Mouse (Mus musculus): ENCODE data around the gene Pheta2. TPM values are rescaled to one million over a fixed set of nuclear protein-coding genes. Genes with fewer than 3 reads are reported as not detected.

Pheta2 gene
- polyA plus RNA-seq, 1 experiment from 2014 or later, result 0.27 TPM

DNA sequence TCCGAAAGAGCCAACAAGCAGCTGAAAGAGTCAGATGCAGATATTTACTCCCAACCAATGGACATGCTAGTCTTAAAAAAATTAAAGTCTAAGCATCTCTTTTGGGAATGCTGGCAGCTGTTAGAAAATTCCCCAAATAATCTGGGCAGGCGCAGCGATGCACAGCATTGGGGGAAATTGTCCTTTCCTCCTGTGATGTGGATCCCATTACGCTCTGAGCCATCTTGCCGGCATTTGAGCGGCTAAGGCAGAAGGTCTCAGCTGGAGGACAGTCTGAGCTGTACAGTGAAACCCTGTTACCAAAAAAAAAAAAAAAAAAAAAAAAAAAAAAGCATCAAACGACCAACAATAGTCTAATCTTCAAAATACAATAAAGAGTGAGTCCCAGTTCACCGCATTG is 16.5 kb upstream of the Pheta2 start:
- DNase-seq (ENCODE audit: low read depth, low spot score) (no peak), ATAC-seq (no peak)
- ChIA-PET POLR2A (interaction anchor here (0.6 kb wide), 1 partner anchor 796 kb away, joined by 6 read pairs; no protein-coding TSS in a partner anchor), CTCF (interaction anchor here (1.6 kb wide), 1 partner anchor 15 kb away, joined by 3 read pairs; no protein-coding TSS in a partner anchor)
- no peak for TF ChIP-seq CTCF (IDR thresholded peaks at IDR 0.05)
- H3K27me3 ChIP-seq, result no peaks in the 10 kb centered on the region
- in situ Hi-C loops (cut with MboI; ENCODE audit: low pct_unique_long_range_greater_than_20kb), result no loop called here

DNA sequence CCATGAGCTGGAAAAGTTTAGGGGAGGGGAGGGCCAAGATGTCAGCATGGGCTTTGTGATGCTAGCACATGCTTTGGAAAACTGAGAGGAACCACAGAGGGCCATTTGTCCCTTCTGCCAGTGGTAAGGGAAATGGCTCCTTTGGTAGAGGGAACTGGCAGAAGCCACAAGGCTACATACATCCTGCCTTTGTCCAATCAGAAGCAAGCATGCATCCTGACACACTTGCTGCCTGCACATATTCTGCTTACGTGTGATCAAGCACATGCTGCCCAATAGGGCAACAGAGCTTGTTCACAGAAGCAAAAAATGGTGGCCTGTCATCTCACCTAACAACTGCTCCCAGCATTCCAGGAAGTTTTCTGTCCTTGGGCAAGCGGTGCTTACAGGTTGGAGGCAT is 13.4 kb upstream of the Pheta2 start:
- POLR2A ChIA-PET, result interaction anchor here (1.5 kb wide), 1 partner anchor 13 kb away, joined by 3 read pairs; no protein-coding TSS in a partner anchor
- in situ Hi-C loops (cut with MboI; ENCODE audit: low pct_unique_long_range_greater_than_20kb), result no loop called here
- no peak for ATAC-seq

DNA sequence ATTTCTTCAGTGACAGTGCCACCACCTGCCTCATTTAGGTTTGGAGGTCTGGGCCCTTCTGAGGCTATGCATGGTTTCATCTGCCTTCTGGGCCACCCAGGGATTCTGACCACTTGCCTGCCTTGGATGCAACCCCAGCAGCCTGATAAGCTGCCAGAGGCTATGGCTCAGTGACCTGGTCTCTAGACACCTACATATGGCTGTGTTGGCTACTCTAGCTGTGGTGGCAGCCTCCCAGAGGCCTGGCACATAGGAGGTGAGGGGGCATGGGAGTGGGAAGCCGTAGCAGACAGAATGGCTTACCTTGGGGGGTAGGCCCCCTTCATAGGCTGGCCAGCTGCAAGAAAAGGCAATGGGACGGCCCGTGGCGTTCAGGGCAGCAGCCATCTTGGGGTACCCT is 3.5 kb upstream of the Pheta2 start:
- TF ChIP-seq CTCF (IDR thresholded peaks at IDR 0.05), result no peak
- H3K27me3 ChIP-seq, result no peaks in the 10 kb centered on the region
- POLR2A ChIA-PET, result interaction anchor here (1.1 kb wide), 1 partner anchor 12 kb away, joined by 3 read pairs; no protein-coding TSS in a partner anchor
- ATAC-seq (no peak), DNase-seq (ENCODE audit: low read depth, low spot score) (no peak)
- in situ Hi-C loops (cut with MboI; ENCODE audit: low pct_unique_long_range_greater_than_20kb), result no loop called here
- CTCF ChIA-PET, result no interaction called here

More for the DNA sequence above, 13.4 kb upstream of the Pheta2 start:
- no peaks in the 10 kb centered on the region for H3K27me3 ChIP-seq
- DNase-seq (ENCODE audit: low read depth, low spot score), result no peak
- CTCF ChIA-PET, result interaction anchor here (0.7 to 2.6 kb wide), 3 partner anchors 13 to 44 kb away, joined by 3 to 6 read pairs (median 3); partner anchors contain the start of genes Naga, Pheta2 and Smdt1
- no peak for TF ChIP-seq CTCF (IDR thresholded peaks at IDR 0.05)

DNA sequence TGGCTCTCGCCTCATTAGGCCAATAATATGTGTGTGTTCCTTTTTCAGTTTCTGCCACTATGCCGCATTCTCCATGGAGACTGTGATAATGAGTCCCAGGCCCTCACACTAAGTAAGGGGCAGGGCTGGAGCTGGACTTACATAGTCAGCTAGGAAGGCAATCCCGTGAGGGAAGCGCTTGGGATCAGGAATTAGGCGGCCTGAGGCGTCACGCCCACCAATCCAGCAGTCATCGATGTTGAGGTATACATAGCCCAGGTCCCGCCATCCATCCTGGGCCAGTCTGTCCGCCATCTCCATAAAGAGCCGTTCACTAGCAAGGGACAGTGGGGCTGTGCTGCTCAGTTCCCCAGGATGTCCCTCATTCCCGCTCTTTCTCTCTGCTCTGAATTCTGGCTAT is 2.1 kb upstream of the Pheta2 start:
- POLR2A ChIA-PET, result no interaction called here

DNA sequence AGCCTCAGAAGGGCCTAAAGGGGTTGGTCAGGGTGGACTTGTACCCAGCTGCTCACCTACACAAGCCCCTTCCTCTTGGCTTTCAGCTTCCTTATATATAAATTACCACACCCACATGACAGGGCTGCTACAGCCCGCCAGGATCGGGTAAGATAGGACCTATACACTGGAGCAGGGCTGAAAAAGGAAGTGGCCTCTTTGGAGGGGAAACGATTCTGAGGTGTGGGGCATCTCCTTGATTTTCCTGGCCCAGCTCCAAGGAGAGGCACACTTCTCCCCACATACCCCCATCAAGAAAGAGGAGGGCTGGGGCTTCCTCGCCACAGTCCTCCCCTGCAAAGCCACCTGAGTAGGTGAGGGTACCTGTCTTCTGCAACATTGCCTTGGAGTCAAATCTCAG is 867 bp upstream of the Pheta2 start:
- ChIA-PET POLR2A (interaction anchor here (0.9 to 1.5 kb wide), 2 partner anchors 13 to 56 kb away, joined by 3 to 9 read pairs; no protein-coding TSS in a partner anchor), CTCF (interaction anchor here (1.1 to 1.8 kb wide), 3 partner anchors 14 to 19 kb away, joined by 3 to 6 read pairs (median 5); partner anchors contain the start of gene Ndufa6)
- ATAC-seq (no peak), DNase-seq (ENCODE audit: low read depth, low spot score) (no peak)
- no peaks in the 10 kb centered on the region for H3K27me3 ChIP-seq
- TF ChIP-seq CTCF (IDR thresholded peaks at IDR 0.05), result no peak
- in situ Hi-C loops (cut with MboI; ENCODE audit: low pct_unique_long_range_greater_than_20kb), result no loop called here

More for the DNA sequence above, 2.1 kb upstream of the Pheta2 start:
- DNase-seq (ENCODE audit: low read depth, low spot score) (no peak), ATAC-seq (no peak)
- TF ChIP-seq CTCF (IDR thresholded peaks at IDR 0.05), result no peak
- in situ Hi-C loops (cut with MboI; ENCODE audit: low pct_unique_long_range_greater_than_20kb), result no loop called here
- CTCF ChIA-PET, result no interaction called here
- no peaks in the 10 kb centered on the region for H3K27me3 ChIP-seq

DNA sequence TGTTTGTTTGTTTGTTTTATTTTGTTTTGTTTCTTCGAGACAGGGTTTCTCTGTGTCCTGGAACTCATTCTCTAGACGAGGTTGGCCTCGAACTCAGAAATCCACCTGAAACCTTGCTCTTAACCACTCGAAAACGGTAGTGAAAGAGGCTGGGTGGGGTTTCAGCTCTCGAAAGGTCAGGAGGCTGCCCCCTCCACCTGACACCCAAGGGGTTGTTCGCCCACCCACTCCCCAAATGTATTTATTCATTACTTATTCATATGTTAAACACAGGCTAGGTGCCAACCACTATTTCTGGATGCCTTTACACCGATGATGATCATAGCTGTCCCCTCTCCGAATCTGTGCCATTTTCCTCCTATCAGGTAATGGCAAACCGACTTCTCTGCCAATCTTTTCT is 408 bp downstream of the Pheta2 start:
- ChIA-PET CTCF (interaction anchor here (1.5 to 1.8 kb wide), 2 partner anchors 15 kb away, joined by 5 to 6 read pairs; partner anchors contain the start of gene Ndufa6), POLR2A (interaction anchor here (0.8 to 1.5 kb wide), 3 partner anchors 34 to 57 kb away, joined by 3 to 9 read pairs (median 3); no protein-coding TSS in a partner anchor)
- ATAC-seq (no peak), DNase-seq (ENCODE audit: low read depth, low spot score) (no peak)
- no peaks in the 10 kb centered on the region for H3K27me3 ChIP-seq
- TF ChIP-seq CTCF (IDR thresholded peaks at IDR 0.05), result no peak
- in situ Hi-C loops (cut with MboI; ENCODE audit: low pct_unique_long_range_greater_than_20kb), result no loop called here

DNA sequence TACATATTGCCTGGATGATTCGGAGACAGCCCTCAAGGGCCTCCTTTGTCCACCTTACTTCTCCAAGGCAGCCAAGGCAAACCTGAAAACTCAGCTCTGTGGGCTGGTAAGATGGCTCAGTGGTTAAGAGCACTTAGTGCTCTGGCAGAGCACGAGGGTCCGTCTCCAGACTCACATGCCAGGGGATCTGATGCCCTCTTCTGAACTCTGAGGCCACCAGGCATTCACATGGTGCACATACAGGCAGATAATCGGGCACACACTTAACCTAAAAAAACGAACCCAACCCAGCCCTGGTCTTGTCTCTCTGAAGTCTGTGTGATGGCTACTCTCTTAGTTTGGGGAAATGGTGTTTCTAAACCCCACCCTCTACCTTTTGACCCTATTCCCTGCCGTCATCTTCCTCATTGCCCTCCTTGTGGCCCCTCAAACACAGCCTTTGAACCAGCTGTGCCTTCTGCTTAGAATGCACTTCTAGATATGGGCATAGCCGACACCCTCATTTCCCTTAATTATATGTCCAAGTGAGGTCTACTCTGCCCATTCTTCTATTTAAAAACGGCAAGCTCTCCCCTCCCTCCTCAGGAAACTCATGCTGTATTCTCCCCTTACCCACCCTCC is 1.0 kb downstream of the Pheta2 start:
- no peak for ATAC-seq
- DNase-seq (ENCODE audit: low read depth, low spot score), result no peak
- ChIA-PET POLR2A (interaction anchor here (1.4 kb wide), 1 partner anchor 35 kb away, joined by 3 read pairs; no protein-coding TSS in a partner anchor), CTCF (interaction anchor here (1.8 kb wide), 1 partner anchor 14 kb away, joined by 5 read pairs; the partner anchor contains the start of gene Ndufa6)
- in situ Hi-C loops (cut with MboI; ENCODE audit: low pct_unique_long_range_greater_than_20kb), result no loop called here
- no peak for TF ChIP-seq CTCF (IDR thresholded peaks at IDR 0.05)
- no peaks in the 10 kb centered on the region for H3K27me3 ChIP-seq

DNA sequence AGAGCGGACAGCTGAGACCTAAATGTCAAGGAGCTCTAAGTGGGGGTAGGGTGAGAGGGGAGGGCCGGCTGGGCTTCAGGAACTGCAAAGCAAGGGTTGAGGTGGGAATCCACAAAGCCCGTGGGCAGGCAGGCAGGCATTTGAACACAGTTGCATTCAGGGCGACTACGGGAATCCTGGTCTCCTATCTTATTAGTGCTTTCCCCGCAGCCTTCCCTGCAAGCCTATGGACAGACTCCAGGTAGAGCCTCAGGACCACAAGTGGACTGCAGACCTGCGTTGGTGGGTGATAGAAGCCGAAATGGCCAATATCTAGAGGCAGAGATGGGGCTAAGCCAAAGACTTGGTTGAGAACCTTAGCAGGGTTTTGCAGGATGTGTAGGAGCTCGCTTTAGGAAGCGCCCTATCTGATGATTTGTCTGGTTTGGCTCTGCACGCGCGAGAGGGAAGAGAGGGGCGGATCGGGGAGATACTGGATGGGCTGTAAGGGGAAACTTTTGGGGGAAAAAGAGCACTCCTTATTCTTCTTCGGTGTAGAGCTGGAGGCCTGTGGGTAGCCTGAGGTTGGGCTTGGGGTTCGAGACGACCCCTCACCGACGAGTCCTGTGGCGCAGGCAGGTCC is 1.8 kb downstream of the Pheta2 start:
- CTCF ChIA-PET, result no interaction called here
- DNase-seq (ENCODE audit: low read depth, low spot score), result no peak
- POLR2A ChIA-PET, result interaction anchor here (1.4 kb wide), 1 partner anchor 36 kb away, joined by 3 read pairs; no protein-coding TSS in a partner anchor
- no peak for ATAC-seq
- TF ChIP-seq CTCF (IDR thresholded peaks at IDR 0.05), result no peak
- in situ Hi-C loops (cut with MboI; ENCODE audit: low pct_unique_long_range_greater_than_20kb), result no loop called here
- no peaks in the 10 kb centered on the region for H3K27me3 ChIP-seq

DNA sequence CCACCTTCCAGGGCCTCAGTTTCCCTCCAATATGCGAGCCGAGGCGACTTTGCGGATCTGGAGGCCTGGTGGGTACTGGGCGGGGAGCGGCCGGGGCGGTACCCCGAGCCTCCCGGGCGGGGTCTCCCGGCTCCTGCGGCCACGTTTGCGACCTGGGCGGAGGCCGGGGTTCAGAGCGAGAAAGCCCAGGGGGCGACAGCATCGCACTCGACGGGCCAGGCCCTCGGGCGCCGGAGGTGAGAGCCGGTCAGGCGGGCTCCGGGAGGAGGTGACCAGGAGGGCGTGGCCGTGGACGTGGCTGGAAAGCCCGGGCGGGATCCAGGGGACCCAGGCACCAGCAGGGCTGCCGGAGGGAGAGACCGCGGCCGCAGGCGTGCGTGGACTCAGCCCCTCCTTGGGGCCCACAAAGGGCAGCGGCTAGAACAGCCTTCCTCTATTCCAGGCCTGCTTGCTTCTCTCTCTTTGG is 2.3 kb downstream of the Pheta2 start:
- TF ChIP-seq CTCF (IDR thresholded peaks at IDR 0.05), result no peak
- in situ Hi-C loops (cut with MboI; ENCODE audit: low pct_unique_long_range_greater_than_20kb), result no loop called here

DNA sequence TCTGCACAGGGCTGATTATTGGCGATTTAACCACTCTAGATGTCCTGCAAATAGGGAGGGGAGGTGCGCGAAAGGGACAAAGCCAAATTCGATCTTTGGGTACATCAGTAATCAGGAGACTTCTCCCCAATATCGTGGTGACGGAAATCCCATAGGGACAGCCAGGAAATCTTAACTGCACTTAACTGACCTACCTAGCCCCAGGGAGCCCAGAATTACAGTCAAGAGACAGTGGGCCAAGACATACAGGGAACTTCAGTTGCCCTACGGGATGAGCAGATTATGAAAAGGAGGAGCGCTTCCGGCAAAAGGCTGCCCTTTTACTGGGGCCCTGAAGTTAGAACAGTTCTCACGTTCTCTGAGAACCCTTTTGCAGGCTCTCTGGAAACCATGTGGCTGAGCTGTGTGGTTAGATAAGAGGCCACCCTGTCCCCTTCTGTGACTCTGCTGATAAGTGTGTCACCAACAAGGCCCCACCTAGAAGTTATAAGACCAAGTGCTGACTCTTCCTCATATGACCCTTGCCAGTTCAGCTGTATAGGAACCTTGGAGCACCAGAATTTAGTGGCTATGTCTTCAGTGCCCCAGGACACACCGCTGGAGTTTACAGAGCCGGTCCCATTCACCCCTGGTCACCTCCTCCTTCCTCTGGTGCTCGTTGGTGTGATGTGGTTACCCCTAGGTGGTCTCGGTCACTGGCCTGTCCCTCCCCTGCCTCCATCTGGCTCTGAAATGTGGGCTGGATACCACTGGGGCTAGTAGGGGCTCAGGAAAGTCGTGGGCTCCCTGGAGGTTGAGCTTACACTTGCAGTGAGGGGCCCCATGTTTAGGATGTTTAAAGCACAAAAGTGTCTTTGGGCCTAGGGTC is 3.2 kb downstream of the Pheta2 start:
- DNase-seq (ENCODE audit: low read depth, low spot score) (no peak), ATAC-seq (no peak)
- TF ChIP-seq CTCF (IDR thresholded peaks at IDR 0.05), result no peak
- in situ Hi-C loops (cut with MboI; ENCODE audit: low pct_unique_long_range_greater_than_20kb), result no loop called here
- CTCF ChIA-PET, result no interaction called here
- POLR2A ChIA-PET, result no interaction called here
- H3K27me3 ChIP-seq, result no peaks in the 10 kb centered on the region

More for the DNA sequence above, 2.3 kb downstream of the Pheta2 start:
- ChIA-PET CTCF (no interaction called here), POLR2A (no interaction called here)
- ATAC-seq, result no peak
- no peaks in the 10 kb centered on the region for H3K27me3 ChIP-seq
- DNase-seq (ENCODE audit: low read depth, low spot score), result no peak
